Mouse (Mus musculus) liver, embryonic 14.5 days (tissue): ENCODE data around the gene Zbtb38.

ENCODE experiments used
- CTCF ChIP-seq: IDR thresholded peaks from 2 replicates; pipeline ENCODE4 v1.5.1; 2016; ENCODE audit warnings: antibody characterized with exemption, low read depth, control low read depth
- EP300 ChIP-seq: IDR thresholded peaks from 2 replicates; pipeline ENCODE4 v1.6.1; 2016; ENCODE audit warnings: antibody characterized with exemption, low read depth

DNA sequence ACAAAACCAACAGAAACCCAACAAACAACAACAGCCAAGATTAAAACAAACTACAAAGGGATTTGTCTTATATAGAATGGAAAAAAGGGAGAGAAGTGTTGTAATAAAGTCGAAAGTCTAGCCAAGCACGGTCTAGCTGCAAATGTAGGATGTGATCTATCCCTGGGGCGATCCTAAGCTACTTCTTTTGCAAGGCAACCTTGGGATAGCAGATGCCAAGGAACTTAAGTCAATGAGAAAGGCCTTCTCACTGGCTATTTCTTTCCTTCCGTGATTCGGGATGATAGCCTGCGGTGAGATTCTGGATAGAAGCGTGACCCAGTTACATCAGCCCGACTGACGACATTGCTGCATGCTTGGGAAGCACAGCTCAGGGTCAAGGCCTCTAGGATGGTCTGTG is 6.1 kb downstream of the Zbtb38 start:
- TF ChIP-seq EP300 (no peak), CTCF (no peak)
